Mouse (Mus musculus) left cerebral cortex, postnatal 4 days (tissue): ENCODE measurements around the gene Top2a. TPM values are rescaled to one million over a fixed set of nuclear protein-coding genes. Genes with fewer than 3 reads are reported as not detected.
A peak's percentile ranks its signal among the peaks of the same experiment; 100 is the strongest.

Experiments used
- DNase-seq: peaks from one replicate; pipeline ENCODE4 v3.0.0-alpha.2; 2022
- intact Hi-C: fragments of 180-260 bp; cut with DNase I; formaldehyde crosslinking; loops from one replicate; pipeline ENCODE4 v1.15.1; 2025
- total RNA-seq, 2 experiments: library from RNA; stranded (reverse); gene quantifications; 2 replicates each; pipeline ENCODE4 v1.2.3; 2021

Top2a gene
- total RNA-seq, result 10 to 100 TPM; 28.2 to 28.4 TPM

GRCm38 (mm10) chr11:99023500-99024467 is at the start of gene Top2a:
Gene Top2a, minus strand, starts transcription at chr11:99024189.
- intact Hi-C loops, result no loop called here
- peak; percentile 79 for DNase-seq

- intact Hi-C loops, result no loop called here
- no peak for DNase-seq
Observed at GRCm38 (mm10) chr11:99073781-99074180, 49.8 kb upstream of the Top2a start.

GRCm38 (mm10) chr11:99071866-99072265 is 47.9 kb upstream of the Top2a start:
- intact Hi-C loops, result no loop called here
- DNase-seq, result no peak

- intact Hi-C loops, result no loop called here
Observed at GRCm38 (mm10) chr11:99068455-99068854, 44.5 kb upstream of the Top2a start.

GRCm38 (mm10) chr11:99067591-99067990 is 43.6 kb upstream of the Top2a start:
- intact Hi-C loops, result no loop called here
- no peak for DNase-seq

More at GRCm38 (mm10) chr11:99068455-99068854, 44.5 kb upstream of the Top2a start:
- no peak for DNase-seq

GRCm38 (mm10) chr11:99065979-99066378 is 42.0 kb upstream of the Top2a start:
- DNase-seq, result peak; percentile 79
- intact Hi-C loops, result no loop called here

GRCm38 (mm10) chr11:99065353-99065752 is 41.4 kb upstream of the Top2a start:
- DNase-seq, result no peak
- intact Hi-C loops, result no loop called here

GRCm38 (mm10) chr11:99063406-99064131 is 39.6 kb upstream of the Top2a start:
- intact Hi-C loops, result no loop called here
- DNase-seq, result no peak

GRCm38 (mm10) chr11:99062661-99063060 is 38.7 kb upstream of the Top2a start:
- intact Hi-C loops, result no loop called here
- no peak for DNase-seq

GRCm38 (mm10) chr11:99060435-99060834 is 36.4 kb upstream of the Top2a start:
- intact Hi-C loops, result no loop called here
- no peak for DNase-seq

- DNase-seq, result no peak
- intact Hi-C loops, result no loop called here
Observed at GRCm38 (mm10) chr11:99055571-99056452, 31.8 kb upstream of the Top2a start.

- intact Hi-C loops, result no loop called here
- DNase-seq, result no peak
Observed at GRCm38 (mm10) chr11:99055143-99055542, 31.2 kb upstream of the Top2a start.

GRCm38 (mm10) chr11:99047643-99048042 is 23.7 kb upstream of the Top2a start:
- DNase-seq, result peak; percentile 41
- intact Hi-C loops, result no loop called here

GRCm38 (mm10) chr11:99047120-99047519 is 23.1 kb upstream of the Top2a start:
- intact Hi-C loops, result no loop called here
- peak; percentile 74 for DNase-seq

- intact Hi-C loops, result no loop called here
- DNase-seq, result no peak
Observed at GRCm38 (mm10) chr11:99045159-99045889, 21.3 kb upstream of the Top2a start.

- no peak for DNase-seq
- intact Hi-C loops, result no loop called here
Observed at GRCm38 (mm10) chr11:99044306-99044705, 20.3 kb upstream of the Top2a start.

GRCm38 (mm10) chr11:99043632-99044031 is 19.6 kb upstream of the Top2a start:
- intact Hi-C loops, result no loop called here
- DNase-seq, result no peak

GRCm38 (mm10) chr11:99042834-99043431 is 18.9 kb upstream of the Top2a start:
- no peak for DNase-seq
- intact Hi-C loops, result no loop called here
